In genomic region chr3:126997391-126998007, GRCm38 (mm10) we compare ENCODE assay signal across 8 mouse cellular contexts.
DNase-seq lines count a peak whose midpoint lies in the region; ATAC-seq and TF ChIP-seq lines count a peak whose summit lies in the region.

No protein-coding gene starts in this region.

- H3K4me2 ChIP-seq in lung, embryonic 15.5 days, result peak overlapping the region; percentile 54
- H3K4me2 ChIP-seq in limb, embryonic 12.5 days, result peak overlapping the region; percentile 64
- H3K4me2 ChIP-seq in stomach, embryonic 14.5 days (replicated peaks; ENCODE audit: low read depth, low read length), result peak overlapping the region; percentile 47

- WGBS in lung, embryonic 15.5 days, result 22% methylated on average over 17 of the region's 17 CpGs
- WGBS in lung, adult 2 months, result 24% methylated on average over 17 of the region's 17 CpGs
- 9% methylated on average over 17 of the region's 17 CpGs for WGBS in forebrain, embryonic 10.5 days
- WGBS in limb, embryonic 12.5 days, result 9% methylated on average over 17 of the region's 17 CpGs
- WGBS in stomach, embryonic 14.5 days, result 19% methylated on average over 17 of the region's 17 CpGs

- H3K9ac ChIP-seq in lung, embryonic 15.5 days, result peak overlapping the region; percentile 22; the same call in 1 of the 2 replicates
- peak overlapping the region; percentile 60 for H3K9ac ChIP-seq in limb, embryonic 12.5 days (replicated peaks)
- peak overlapping the region; percentile 21 for H3K9ac ChIP-seq in stomach, embryonic 14.5 days (replicated peaks; ENCODE audit: low read depth, low read length)

- H3K9me3 ChIP-seq in lung, embryonic 15.5 days, result no peaks in the 10 kb centered on the region
- no peaks in the 10 kb centered on the region for H3K9me3 ChIP-seq in forebrain, embryonic 10.5 days
- H3K9me3 ChIP-seq in limb, embryonic 12.5 days, result no peaks in the 10 kb centered on the region
- no peaks in the 10 kb centered on the region for H3K9me3 ChIP-seq in stomach, embryonic 14.5 days (ENCODE audit: control insufficient read depth, low read depth, low read length)

- TF ChIP-seq CTCF in lung, adult 2 months (IDR thresholded peaks at IDR 0.05; ENCODE audit: insufficient read depth, low read length), result no peak

- no peak for TF ChIP-seq POLR2A in lung, adult 2 months (IDR thresholded peaks at IDR 0.05; ENCODE audit: borderline replicate concordance, extremely low read depth, low read depth, low read length)

- H3K4me1 ChIP-seq in lung, embryonic 15.5 days, result peaks cover 17% of the 10 kb centered on the region
- peaks cover 3% of the 10 kb centered on the region; the same call in 1 of the 2 replicates for H3K4me1 ChIP-seq in lung, adult 2 months (ENCODE audit: control insufficient read depth, insufficient read depth, low read length)
- peaks cover 62% of the 10 kb centered on the region for H3K4me1 ChIP-seq in forebrain, embryonic 10.5 days
- H3K4me1 ChIP-seq in limb, embryonic 12.5 days (replicated peaks), result peaks cover 25% of the 10 kb centered on the region
- H3K4me1 ChIP-seq in stomach, embryonic 14.5 days (ENCODE audit: control insufficient read depth, insufficient read depth, low read length), result 0 out of 2 replicates have a peak, but pooled peaks cover 15% of the 10 kb centered on the region

- 0 out of 2 replicates have a peak overlapping the region, but pooled peaks have one; percentile 71 for H3K27ac ChIP-seq in lung, embryonic 15.5 days
- H3K27ac ChIP-seq in forebrain, embryonic 10.5 days, result peak overlapping the region; percentile 88
- H3K27ac ChIP-seq in limb, embryonic 12.5 days, result peak overlapping the region; percentile 50; the same call in 1 of the 2 replicates
- peak overlapping the region; percentile 86 for H3K27ac ChIP-seq in stomach, embryonic 14.5 days (ENCODE audit: low read length)

- no peak for ATAC-seq in lung, embryonic 15.5 days (ENCODE audit: borderline replicate concordance, extremely low read depth, low FRiP score, low TSS enrichment)
- no peak; the same call in 1 of the 2 replicates for ATAC-seq in limb, embryonic 12.5 days (ENCODE audit: insufficient number of reproducible peaks, insufficient read depth, low FRiP score, low TSS enrichment, low read depth)
- peak; percentile 26; the same call in 1 of the 2 replicates for ATAC-seq in stomach, embryonic 14.5 days (ENCODE audit: insufficient number of reproducible peaks, insufficient read depth, low FRiP score, low read depth)

- no peaks in the 10 kb centered on the region for H3K36me3 ChIP-seq in lung, embryonic 15.5 days
- H3K36me3 ChIP-seq in forebrain, embryonic 10.5 days (replicated peaks), result no peaks in the 10 kb centered on the region
- no peaks in the 10 kb centered on the region for H3K36me3 ChIP-seq in limb, embryonic 12.5 days
- H3K36me3 ChIP-seq in stomach, embryonic 14.5 days (ENCODE audit: control insufficient read depth, insufficient read depth, low read length), result no peaks in the 10 kb centered on the region

- no peak for DNase-seq in lung, adult 2 months
- DNase-seq in forebrain, embryonic 10.5 days (ENCODE audit: extremely low spot score, low spot score), result peak; percentile 57
- DNase-seq in left cerebral cortex, adult 9 months (ENCODE audit: low spot score in 2 of 2), result no peak
- DNase-seq in right cerebral cortex, adult 18-20 months, result no peak
- DNase-seq in gastrocnemius, adult 8-10 months (ENCODE audit: low spot score in 2 of 2), result no peak

- H3K27me3 ChIP-seq in lung, embryonic 15.5 days, result no peaks in the 10 kb centered on the region
- no peaks in the 10 kb centered on the region for H3K27me3 ChIP-seq in forebrain, embryonic 10.5 days (ENCODE audit: poor library complexity, severe bottlenecking)
- no peaks in the 10 kb centered on the region for H3K27me3 ChIP-seq in limb, embryonic 12.5 days
- no peaks in the 10 kb centered on the region for H3K27me3 ChIP-seq in stomach, embryonic 14.5 days (ENCODE audit: control insufficient read depth, insufficient read depth, low read length)

- H3K4me3 ChIP-seq in lung, embryonic 15.5 days, result peak overlapping the region; percentile 29
- no peak overlapping the region for H3K4me3 ChIP-seq in lung, adult 2 months (replicated peaks; ENCODE audit: extremely low read depth, low read depth, low read length)
- H3K4me3 ChIP-seq in forebrain, embryonic 10.5 days, result peak overlapping the region; percentile 47
- peak overlapping the region; percentile 31 for H3K4me3 ChIP-seq in limb, embryonic 12.5 days (replicated peaks)
- peak overlapping the region; percentile 24 for H3K4me3 ChIP-seq in stomach, embryonic 14.5 days (ENCODE audit: low read depth, low read length)
